Mouse (Mus musculus) layer of hippocampus, adult 9-10 months (tissue): ENCODE measurements around the gene Rab44.

Experiments
- DNase-seq: peaks from one replicate; pipeline ENCODE4 v3.0.0; 2022; ENCODE audit warnings: low spot score

Rab44 gene

GRCm38 (mm10) chr17:29135066-29135465 lies 21.1 kb downstream of the Rab44 start:
- no peak for DNase-seq

GRCm38 (mm10) chr17:29136236-29136635 lies 22.3 kb downstream of the Rab44 start:
- DNase-seq = no peak

GRCm38 (mm10) chr17:29137906-29138305 lies 24.0 kb downstream of the Rab44 start:
- no peak for DNase-seq

- no peak for DNase-seq
Observed at GRCm38 (mm10) chr17:29141577-29141976, 27.6 kb downstream of the Rab44 start.

GRCm38 (mm10) chr17:29143266-29143665 lies 29.3 kb downstream of the Rab44 start:
- DNase-seq = no peak

GRCm38 (mm10) chr17:29145101-29145500 lies 31.2 kb downstream of the Rab44 start:
- no peak for DNase-seq

- DNase-seq = no peak
Observed at GRCm38 (mm10) chr17:29147273-29147672, 33.3 kb downstream of the Rab44 start.

- DNase-seq = no peak
Observed at GRCm38 (mm10) chr17:29147773-29148172, 33.8 kb downstream of the Rab44 start.

GRCm38 (mm10) chr17:29149766-29150165 lies 35.8 kb downstream of the Rab44 start:
- no peak for DNase-seq

- DNase-seq = no peak
Observed at GRCm38 (mm10) chr17:29152547-29152946, 38.6 kb downstream of the Rab44 start.

- no peak for DNase-seq
Observed at GRCm38 (mm10) chr17:29154247-29154646, 40.3 kb downstream of the Rab44 start.

- DNase-seq = no peak
Observed at GRCm38 (mm10) chr17:29155355-29156135, 41.6 kb downstream of the Rab44 start.

GRCm38 (mm10) chr17:29156396-29156795 lies 42.5 kb downstream of the Rab44 start:
- DNase-seq = no peak

- no peak for DNase-seq
Observed at GRCm38 (mm10) chr17:29156866-29157265, 42.9 kb downstream of the Rab44 start.

GRCm38 (mm10) chr17:29158899-29159298 lies 45.0 kb downstream of the Rab44 start:
- no peak for DNase-seq

- no peak for DNase-seq
Observed at GRCm38 (mm10) chr17:29159320-29159719, 45.4 kb downstream of the Rab44 start.

- no peak for DNase-seq
Observed at GRCm38 (mm10) chr17:29159743-29160455, 46.0 kb downstream of the Rab44 start.

- DNase-seq = no peak
Observed at GRCm38 (mm10) chr17:29162334-29162733, 48.4 kb downstream of the Rab44 start.

- no peak for DNase-seq
Observed at GRCm38 (mm10) chr17:29164469-29165111, 50.6 kb downstream of the Rab44 start.

- no peak for DNase-seq
Observed at GRCm38 (mm10) chr17:29165452-29165851, 51.5 kb downstream of the Rab44 start.

- no peak for DNase-seq
Observed at GRCm38 (mm10) chr17:29165967-29166578, 52.1 kb downstream of the Rab44 start.

GRCm38 (mm10) chr17:29167371-29167770 lies 53.4 kb downstream of the Rab44 start:
- DNase-seq = no peak
